Mouse (Mus musculus) layer of hippocampus, adult 2 months (tissue): ENCODE measurements at regions not wholly inside any gene's neighbourhood (a gene's known extent, or its start where the extent isn't known, plus 50 kb on each side); places are given as distances from the start of the nearest gene placed in this dataset.

ENCODE experiments used
- DNase-seq, 2 experiments: peaks; one replicate each; pipeline ENCODE4 v3.0.0; 2022; ENCODE audit warnings: low spot score in 2 of 2
- H3K27ac ChIP-seq: fragments of 200-600 bp; 2 replicates; pipeline ENCODE4 v1.8.1; 2022
- H3K4me3 ChIP-seq: fragments of 200-600 bp; 2 replicates; pipeline ENCODE4 v1.8.1; 2022; ENCODE audit warnings: mild to moderate bottlenecking
- CTCF ChIP-seq: fragments of 200-600 bp; conservative IDR thresholded peaks from 2 replicates; pipeline ENCODE4 v1.8.1; 2022; ENCODE audit warnings: antibody characterized with exemption, mild to moderate bottlenecking, moderate library complexity

GRCm38 (mm10) chr8:73930344-73930743 is 577.0 kb upstream of the Large1 start:
- TF ChIP-seq CTCF = no peak
- Histone ChIP-seq H3K4me3 (no peak overlapping the region), H3K27ac (no peak overlapping the region)
- DNase-seq = peak in 1 of 2 experiments; percentile 53

GRCm38 (mm10) chr8:73925515-73926241 is 572.3 kb upstream of the Large1 start:
- no peak for TF ChIP-seq CTCF
- no peak overlapping the region for H3K4me3 ChIP-seq
- no peak overlapping the region for H3K27ac ChIP-seq
- no peak for DNase-seq

- DNase-seq = no peak
- TF ChIP-seq CTCF = 0 out of 2 replicates have a peak, but pooled peaks have one; percentile 4
- H3K4me3 ChIP-seq = no peak overlapping the region
- H3K27ac ChIP-seq = no peak overlapping the region
These were observed 569.8 kb upstream of the Large1 start for GRCm38 (mm10) chr8:73923181-73923580.

- no peak overlapping the region for H3K27ac ChIP-seq
- TF ChIP-seq CTCF = no peak
- H3K4me3 ChIP-seq = no peak overlapping the region
- DNase-seq = no peak
These were observed 567.8 kb upstream of the Large1 start for GRCm38 (mm10) chr8:73921158-73921557.

- H3K27ac ChIP-seq = no peak overlapping the region
- TF ChIP-seq CTCF = no peak
- no peak for DNase-seq
- no peak overlapping the region for H3K4me3 ChIP-seq
These were observed 567.2 kb upstream of the Large1 start for GRCm38 (mm10) chr8:73920564-73920963.

GRCm38 (mm10) chr8:73905071-73905470 is 551.7 kb upstream of the Large1 start:
- TF ChIP-seq CTCF = no peak
- no peak overlapping the region for H3K4me3 ChIP-seq
- no peak overlapping the region for H3K27ac ChIP-seq
- no peak for DNase-seq

GRCm38 (mm10) chr8:73903838-73904237 is 550.5 kb upstream of the Large1 start:
- TF ChIP-seq CTCF = no peak
- no peak for DNase-seq
- Histone ChIP-seq H3K27ac (no peak overlapping the region), H3K4me3 (no peak overlapping the region)

GRCm38 (mm10) chr8:73885976-73886375 is 532.6 kb upstream of the Large1 start:
- TF ChIP-seq CTCF = no peak
- H3K4me3 ChIP-seq = no peak overlapping the region
- H3K27ac ChIP-seq = no peak overlapping the region
- no peak for DNase-seq

- no peak for TF ChIP-seq CTCF
These were observed 528.3 kb upstream of the Large1 start for GRCm38 (mm10) chr8:73881606-73882005.

More at GRCm38 (mm10) chr8:73881606-73882005, 528.3 kb upstream of the Large1 start:
- DNase-seq = no peak
- Histone ChIP-seq H3K27ac (no peak overlapping the region), H3K4me3 (no peak overlapping the region)
